In genomic region chr7:83438538-83439393, GRCm38 (mm10) we compare ENCODE assay signal across 11 mouse cellular contexts.
DNase-seq lines count a peak whose midpoint lies in the region; ATAC-seq and TF ChIP-seq lines count a peak whose summit lies in the region.
"Had no signal": no experiment of that assay in that cellular context is flagged by ENCODE, and none has a peak within 500 bp of the region (broad histone marks: within the 10 kb centered on the region; RNA-seq: fewer than 3 reads in every experiment).

No protein-coding gene starts in this region.

- peaks cover under 1% of the 10 kb centered on the region; the same call in 1 of the 2 replicates for H3K4me1 ChIP-seq in lung, embryonic 14.5 days (ENCODE audit: insufficient read depth)

- H3K9me3 ChIP-seq in lung, embryonic 14.5 days (ENCODE audit: low read depth, low read length), result no peaks in the 10 kb centered on the region

- no peak overlapping the region for H3K4me2 ChIP-seq in lung, embryonic 14.5 days
- H3K4me2 ChIP-seq: hindbrain, embryonic 14.5 days had no signal

- no peaks in the 10 kb centered on the region for H3K27me3 ChIP-seq in lung, embryonic 14.5 days (ENCODE audit: insufficient read depth, low read length)

- H3K36me3 ChIP-seq in lung, embryonic 14.5 days (ENCODE audit: insufficient read depth), result no peaks in the 10 kb centered on the region

- H3K4me3 ChIP-seq in lung, embryonic 14.5 days (ENCODE audit: low read depth, low read length), result no peak overlapping the region

- H3K27ac ChIP-seq in lung, embryonic 14.5 days (ENCODE audit: low read depth), result no peak overlapping the region
- H3K27ac ChIP-seq: hindbrain, embryonic 14.5 days; macrophage had no signal

- WGBS in lung, embryonic 14.5 days, result 45% methylated on average over 7 of the region's 7 CpGs

- peak; percentile 64 for TF ChIP-seq CTCF in lung, embryonic 14.5 days (IDR thresholded peaks at IDR 0.05; ENCODE audit: low read depth)

- H3K9ac ChIP-seq in lung, embryonic 14.5 days, result no peak overlapping the region
- H3K9ac ChIP-seq: hindbrain, embryonic 14.5 days had no signal

- peak; percentile 24 for DNase-seq in gastrocnemius, postnatal 10 days
- DNase-seq in gastrocnemius, postnatal 36 days, result no peak
- peak; percentile 61 for DNase-seq in lung, embryonic 14.5 days
- DNase-seq in lung, postnatal 14 days, result no peak
- peak; percentile 24 for DNase-seq in adrenal gland, postnatal 14 days
- DNase-seq in kidney, postnatal 4 days, result peak; percentile 69 to 77
- no peak for DNase-seq in cerebellum, adult 9-10 months
- DNase-seq: right cerebral cortex, postnatal 14 days had no signal

- intact Hi-C loops in gastrocnemius, postnatal 36 days (cut with DNase I), result no loop called here

- ATAC-seq in lung, embryonic 14.5 days (ENCODE audit: insufficient read depth), result no peak
- no peak for ATAC-seq in megakaryocyte progenitor cell, adult 5-6 weeks (replicated peaks; ENCODE audit: poor library complexity)

Comparison
In these comparisons a context has a peak if more than half of its experiments do, and no peak if none do; other contexts are left out.
1. DNase-seq: peak in gastrocnemius, postnatal 10 days (single experiment), lung, embryonic 14.5 days (single experiment), adrenal gland, postnatal 14 days (single experiment) and kidney, postnatal 4 days (2 of 2); none in gastrocnemius, postnatal 36 days (0 of 2), lung, postnatal 14 days (single experiment) and cerebellum, adult 9-10 months (single experiment).